Mouse (Mus musculus) bone marrow macrophage, adult 2 months (primary cell): ENCODE data around the gene Ubash3b.

Source experiments
- CTCF ChIP-seq: IDR thresholded peaks from 2 replicates; pipeline ENCODE4 v1.5.1; 2012; ENCODE audit warnings: low read depth, mild to moderate bottlenecking, low read length, moderate library complexity
- POLR2A ChIP-seq: IDR thresholded peaks from 2 replicates; pipeline ENCODE4 v1.6.1; 2012; ENCODE audit warnings: mild to moderate bottlenecking, low read depth, low read length, borderline replicate concordance

DNA sequence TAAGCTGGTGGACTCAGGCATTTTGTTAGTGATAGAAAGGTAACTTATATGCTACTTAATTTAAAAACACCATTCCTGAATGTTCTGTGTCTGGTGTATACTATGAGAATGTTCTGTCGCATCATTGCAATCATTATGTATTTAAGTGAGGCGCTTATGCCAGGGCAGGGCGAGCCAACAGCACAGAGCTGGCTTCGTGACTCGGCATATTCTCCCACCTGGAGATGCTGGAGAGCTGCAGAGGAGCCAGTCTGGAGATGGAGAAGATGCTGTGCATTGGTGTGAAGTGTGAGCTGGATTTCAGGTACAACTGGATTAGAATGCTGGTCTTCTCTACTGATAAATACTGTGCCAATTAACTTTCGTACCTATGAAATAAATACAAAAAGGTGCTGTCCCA is 37.2 kb downstream of the Ubash3b start:
- no peak for TF ChIP-seq CTCF
- no peak for TF ChIP-seq POLR2A
